Mouse (Mus musculus) liver, postnatal 0 days (tissue): ENCODE results near the gene Prom2.

Experiments used
- CTCF ChIP-seq: sonication (generic); IDR thresholded peaks from 2 replicates; pipeline ENCODE4 v1.5.1; 2016; ENCODE audit warnings: antibody characterized with exemption, low read depth
- EP300 ChIP-seq: IDR thresholded peaks from 2 replicates; pipeline ENCODE4 v1.6.1; 2016; ENCODE audit warnings: antibody characterized with exemption, low read depth, mild to moderate bottlenecking

- peak; percentile 42 for TF ChIP-seq EP300
- no peak for TF ChIP-seq CTCF
Observed at GRCm38 (mm10) chr2:127548342-127549074, 7.2 kb upstream of the Prom2 start.
